Mouse (Mus musculus) olfactory bulb, adult 2 months (tissue): Measurements from ENCODE around the gene Dlg2.

Experiments
- CTCF ChIP-seq: fragments of 200-500 bp; IDR thresholded peaks from 2 replicates; pipeline ENCODE4 v1.5.1; 2012; ENCODE audit warnings: low read depth, mild to moderate bottlenecking, low read length, moderate library complexity; ENCODE audit not compliant: insufficient read depth
- POLR2A ChIP-seq: fragments of 200-500 bp; IDR thresholded peaks from 2 replicates; pipeline ENCODE4 v1.6.1; 2012; ENCODE audit warnings: mild to moderate bottlenecking, low read depth, low read length, moderate library complexity; ENCODE audit not compliant: insufficient read depth

- TF ChIP-seq POLR2A: no peak
- TF ChIP-seq CTCF: no peak
Measured at GRCm38 (mm10) chr7:92003769-92004455, 1527.4 kb downstream of the Dlg2 start.
